Mouse (Mus musculus) liver, postnatal 0 days (tissue): ENCODE data around the gene Nsd1. TPM values are rescaled to one million over a fixed set of nuclear protein-coding genes. Genes with fewer than 3 reads are reported as not detected.

Source experiments
- ATAC-seq: fragments of 200-750 bp; cut with Nextera tagmentation; 2 replicates; pipeline ENCODE4 v1.8.0; 2017; ENCODE audit warnings: mild to moderate bottlenecking, moderate library complexity
- DNase-seq: peaks from one replicate; pipeline ENCODE4 v3.0.0-alpha.2; 2016
- H3K27ac ChIP-seq: fragments of 300-500 bp; sonication (generic); 2 replicates; pipeline ENCODE4 v1.5.1; 2014; ENCODE audit warnings: antibody characterized with exemption, moderate library complexity, mild to moderate bottlenecking, low read depth
- H3K27me3 ChIP-seq: fragments of 300-500 bp; sonication (generic); 2 replicates; pipeline ENCODE4 v1.6.1; 2014; ENCODE audit warnings: low read length, control low read depth, mixed read lengths; ENCODE audit not compliant: insufficient read depth
- H3K36me3 ChIP-seq: fragments of 300-500 bp; sonication (generic); replicated peaks from 2 replicates; pipeline ENCODE4 v1.6.1; 2014; ENCODE audit warnings: mild to moderate bottlenecking, control low read depth, low read length, moderate library complexity, mixed read lengths; ENCODE audit not compliant: insufficient read depth
- H3K4me1 ChIP-seq: fragments of 300-500 bp; sonication (generic); 2 replicates; pipeline ENCODE4 v1.6.1; 2014; ENCODE audit warnings: antibody characterized with exemption, mild to moderate bottlenecking, control low read depth; ENCODE audit not compliant: insufficient read depth
- H3K4me2 ChIP-seq: fragments of 300-500 bp; sonication (generic); 2 replicates; pipeline ENCODE4 v1.6.1; 2014; ENCODE audit warnings: low read depth, mild to moderate bottlenecking, low read length, moderate library complexity, mixed read lengths
- H3K4me3 ChIP-seq: fragments of 300-500 bp; sonication (generic); 2 replicates; pipeline ENCODE4 v1.5.1; 2014; ENCODE audit warnings: low read depth, low read length
- H3K9ac ChIP-seq: fragments of 300-500 bp; sonication (generic); replicated peaks from 2 replicates; pipeline ENCODE4 v1.6.1; 2014; ENCODE audit warnings: mild to moderate bottlenecking, moderate library complexity
- H3K9me3 ChIP-seq: fragments of 300-500 bp; sonication (generic); 2 replicates; pipeline ENCODE4 v1.6.1; 2016; ENCODE audit warnings: mild to moderate bottlenecking, control low read depth, low read length, mixed read lengths
- CTCF ChIP-seq: sonication (generic); IDR thresholded peaks from 2 replicates; pipeline ENCODE4 v1.5.1; 2016; ENCODE audit warnings: antibody characterized with exemption, low read depth
- EP300 ChIP-seq: IDR thresholded peaks from 2 replicates; pipeline ENCODE4 v1.6.1; 2016; ENCODE audit warnings: antibody characterized with exemption, low read depth, mild to moderate bottlenecking
- WGBS: fragments of 180-500 bp; shearing (Covaris S2); extraction: QIAGEN DNeasy Blood & Tissue Kit; methylation state at CpG from one replicate; pipeline ENCODE4 v1.1.7; 2014; ENCODE audit not compliant: insufficient replicate concordance; 5-methylcytosine and 5-hydroxymethylcytosine counted together
- polyA plus RNA-seq: library from polyadenylated mRNA; unstranded; fragments of >200 nt; fragmentation: Nextera tagmentation; extraction: Ambion mirVana; gene quantifications from 2 replicates; pipeline ENCODE4 v1.2.1, GENCODE M21; 2015

The Nsd1 gene
- polyA plus RNA-seq, 1 experiment from 2014 or later = 20.6 TPM

GRCm38 (mm10) chr13:55247293-55248030 is 37.9 kb downstream of the Nsd1 start:
- Histone ChIP-seq H3K4me1 (peaks cover 4% of the 10 kb centered on the region; the same call in 1 of the 2 replicates), H3K27me3 (no peaks in the 10 kb centered on the region), H3K9me3 (no peaks in the 10 kb centered on the region), H3K4me3 (no peak overlapping the region), H3K36me3 (peaks cover 54% of the 10 kb centered on the region), H3K9ac (no peak overlapping the region), H3K4me2 (no peak overlapping the region), H3K27ac (no peak overlapping the region)
- ATAC-seq (no peak), DNase-seq (no peak)
- 86% methylated on average over 17 of the region's 17 CpGs for WGBS
- TF ChIP-seq CTCF (no peak), EP300 (no peak)

GRCm38 (mm10) chr13:55249246-55249645 is 39.7 kb downstream of the Nsd1 start:
- WGBS = 54% methylated on average over 4 of the region's 4 CpGs
- Histone ChIP-seq H3K36me3 (peaks cover 52% of the 10 kb centered on the region), H3K27ac (no peak overlapping the region), H3K27me3 (no peaks in the 10 kb centered on the region), H3K9me3 (no peaks in the 10 kb centered on the region), H3K4me3 (no peak overlapping the region), H3K9ac (no peak overlapping the region), H3K4me2 (no peak overlapping the region), H3K4me1 (peaks cover 7% of the 10 kb centered on the region; the same call in 1 of the 2 replicates)
- no peak for DNase-seq
- TF ChIP-seq CTCF (no peak), EP300 (no peak)
- no peak for ATAC-seq

DNA sequence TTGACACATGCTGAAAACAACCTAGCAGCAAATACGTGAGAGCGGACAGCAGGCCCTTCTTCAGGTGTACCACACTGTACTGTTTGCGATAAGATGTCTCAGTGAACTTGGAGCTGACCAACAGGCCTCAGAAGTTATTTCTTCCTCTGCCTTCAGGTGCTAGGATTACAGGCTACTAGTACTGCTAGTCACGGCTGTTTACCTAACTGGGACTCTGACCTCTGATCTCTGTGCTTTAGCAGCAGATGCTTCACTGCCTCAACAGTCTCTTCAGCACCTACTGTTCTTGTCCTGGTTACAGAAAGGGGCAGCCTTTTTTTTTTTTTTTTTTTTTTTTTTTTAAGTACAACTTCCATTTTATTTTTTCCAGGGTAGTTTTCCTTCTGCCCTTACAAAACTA is 43.2 kb downstream of the Nsd1 start:
- no peak overlapping the region for H3K27ac ChIP-seq
- no peak overlapping the region for H3K4me3 ChIP-seq
- H3K9me3 ChIP-seq = no peaks in the 10 kb centered on the region
- no peak for TF ChIP-seq CTCF
- no peak for TF ChIP-seq EP300
- DNase-seq (no peak), ATAC-seq (no peak)
- no peak overlapping the region for H3K4me2 ChIP-seq
- H3K36me3 ChIP-seq = peaks cover 20% of the 10 kb centered on the region
- H3K9ac ChIP-seq = no peak overlapping the region
- no peaks in the 10 kb centered on the region for H3K27me3 ChIP-seq
- peaks cover 11% of the 10 kb centered on the region; the same call in 1 of the 2 replicates for H3K4me1 ChIP-seq
- WGBS = 78% methylated on average over 4 of the region's 4 CpGs

DNA sequence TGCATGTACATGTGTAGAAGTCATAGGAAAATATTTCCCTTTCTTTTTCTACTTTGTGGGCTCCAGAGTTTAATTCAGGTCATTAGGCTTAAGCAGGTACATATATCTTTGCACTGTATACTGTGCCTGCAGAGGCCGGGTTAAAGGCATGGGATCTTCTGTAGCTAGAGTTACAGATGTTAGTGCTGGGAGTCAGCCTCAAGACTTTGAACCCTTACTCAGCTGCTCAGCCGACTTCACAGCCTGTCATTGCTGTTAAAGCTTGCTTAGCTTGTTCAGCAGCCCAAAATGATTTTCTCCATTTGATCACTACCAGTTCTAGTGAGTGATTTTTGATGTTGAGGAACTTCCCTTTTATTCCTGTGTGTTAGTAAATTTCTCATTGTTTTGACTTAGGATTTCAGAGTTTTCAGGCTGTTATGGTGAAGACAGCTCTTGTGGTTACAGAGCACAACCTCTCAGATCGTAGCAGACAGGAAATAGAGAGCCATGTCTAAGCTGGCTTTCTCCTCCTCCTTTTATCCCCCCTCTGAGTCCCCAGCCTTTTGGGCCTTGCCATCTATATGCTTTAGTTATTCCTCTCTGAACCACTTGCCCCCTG is 45.6 kb downstream of the Nsd1 start:
- H3K27ac ChIP-seq = no peak overlapping the region
- H3K4me3 ChIP-seq = no peak overlapping the region
- DNase-seq = no peak
- no peaks in the 10 kb centered on the region for H3K9me3 ChIP-seq
- no peak for TF ChIP-seq CTCF
- TF ChIP-seq EP300 = no peak
- no peak for ATAC-seq
- no peak overlapping the region for H3K9ac ChIP-seq
- no peak overlapping the region for H3K4me2 ChIP-seq
- peaks cover 10% of the 10 kb centered on the region for H3K36me3 ChIP-seq
- WGBS = 34% methylated on average over 3 of the region's 3 CpGs
- no peaks in the 10 kb centered on the region for H3K27me3 ChIP-seq
- peaks cover 11% of the 10 kb centered on the region; the same call in 1 of the 2 replicates for H3K4me1 ChIP-seq

- Histone ChIP-seq H3K9me3 (no peaks in the 10 kb centered on the region), H3K4me2 (no peak overlapping the region), H3K4me3 (no peak overlapping the region), H3K27me3 (no peaks in the 10 kb centered on the region), H3K4me1 (0 out of 2 replicates have a peak, but pooled peaks cover 4% of the 10 kb centered on the region), H3K27ac (no peak overlapping the region), H3K36me3 (peaks cover 26% of the 10 kb centered on the region), H3K9ac (no peak overlapping the region)
- DNase-seq = no peak
- no peak for TF ChIP-seq CTCF
- TF ChIP-seq EP300 = no peak
- WGBS = 91% methylated on average over 3 of the region's 3 CpGs
- ATAC-seq = no peak
Observed at GRCm38 (mm10) chr13:55258651-55259050, 49.1 kb downstream of the Nsd1 start.

GRCm38 (mm10) chr13:55261521-55261920 is 51.9 kb downstream of the Nsd1 start:
- TF ChIP-seq EP300 (no peak), CTCF (no peak)
- DNase-seq = no peak
- H3K4me1 ChIP-seq = no peaks in the 10 kb centered on the region

More at GRCm38 (mm10) chr13:55261521-55261920, 51.9 kb downstream of the Nsd1 start:
- Histone ChIP-seq H3K9me3 (no peaks in the 10 kb centered on the region), H3K9ac (no peak overlapping the region), H3K36me3 (peaks cover 35% of the 10 kb centered on the region), H3K27ac (no peak overlapping the region), H3K4me2 (no peak overlapping the region), H3K4me3 (no peak overlapping the region), H3K27me3 (no peaks in the 10 kb centered on the region)
- no peak for ATAC-seq
- WGBS = 90% methylated on average over 8 of the region's 8 CpGs
